17 mouse cellular contexts compared by ENCODE assay signal in genomic region chr8:60951271-60951670, GRCm38 (mm10). TPM values are rescaled to one million over a fixed set of nuclear protein-coding genes. Genes with fewer than 3 reads are reported as not detected.
DNase-seq lines count a peak whose midpoint lies in the region; ATAC-seq and TF ChIP-seq lines count a peak whose summit lies in the region.
"Had no signal": no experiment of that assay in that cellular context is flagged by ENCODE, and none has a peak within 500 bp of the region (broad histone marks: within the 10 kb centered on the region; RNA-seq: fewer than 3 reads in every experiment).

No protein-coding gene starts in this region.

- no peak for DNase-seq in hindbrain, postnatal 0 days (ENCODE audit: low spot score)
- no peak for DNase-seq in hindbrain, embryonic 10.5 days (ENCODE audit: low spot score)
- peak; percentile 37 for DNase-seq in NIH3T3 (ENCODE audit: low read depth)
- DNase-seq in cerebellum, adult 11 months = peak; percentile 32
- DNase-seq in liver, embryonic 13.5 days = no peak
- DNase-seq in natural killer cell, adult 2 months (ENCODE audit: low spot score in 2 of 2) = no peak
- no peak for DNase-seq in thymus, postnatal 25 days
- DNase-seq: adrenal gland, adult 2 months; heart, postnatal 10 days; kidney, adult 11 months; kidney, postnatal 36 days; layer of hippocampus, postnatal 36 days had no signal

- 76% methylated on average over 4 of the region's 4 CpGs for WGBS in hindbrain, postnatal 0 days
- 81% methylated on average over 4 of the region's 4 CpGs for WGBS in hindbrain, embryonic 10.5 days
- WGBS in liver, embryonic 13.5 days (ENCODE audit: insufficient replicate concordance) = 79% methylated on average over 4 of the region's 4 CpGs

- no peaks in the 10 kb centered on the region for H3K9me3 ChIP-seq in hindbrain, postnatal 0 days (ENCODE audit: low read length)
- H3K9me3 ChIP-seq in hindbrain, embryonic 10.5 days = no peaks in the 10 kb centered on the region
- no peaks in the 10 kb centered on the region for H3K9me3 ChIP-seq in liver, embryonic 13.5 days (replicated peaks)
- H3K9me3 ChIP-seq: embryonic facial prominence, embryonic 13.5 days; forebrain, embryonic 15.5 days; limb, embryonic 13.5 days had no signal

- no peak for ATAC-seq in hindbrain, postnatal 0 days
- ATAC-seq in liver, embryonic 13.5 days (ENCODE audit: low read depth) = no peak
- ATAC-seq: forebrain, embryonic 15.5 days had no signal

- no peaks in the 10 kb centered on the region for H3K36me3 ChIP-seq in hindbrain, postnatal 0 days (ENCODE audit: insufficient read depth, low read length)
- H3K36me3 ChIP-seq in hindbrain, embryonic 10.5 days = no peaks in the 10 kb centered on the region
- H3K36me3 ChIP-seq in liver, embryonic 13.5 days = no peaks in the 10 kb centered on the region
- H3K36me3 ChIP-seq: embryonic facial prominence, embryonic 13.5 days; forebrain, embryonic 15.5 days; limb, embryonic 13.5 days had no signal

- no peak overlapping the region for H3K27ac ChIP-seq in hindbrain, postnatal 0 days
- H3K27ac ChIP-seq in hindbrain, embryonic 10.5 days = no peak overlapping the region
- peak overlapping the region; percentile 80; the same call in 1 of the 2 replicates for H3K27ac ChIP-seq in liver, embryonic 13.5 days
- H3K27ac ChIP-seq: embryonic facial prominence, embryonic 13.5 days; forebrain, embryonic 15.5 days; limb, embryonic 13.5 days; macrophage; stomach, postnatal 0 days had no signal

- no peak overlapping the region for H3K4me3 ChIP-seq in hindbrain, postnatal 0 days (ENCODE audit: low read length)
- no peak overlapping the region for H3K4me3 ChIP-seq in hindbrain, embryonic 10.5 days
- peak overlapping the region; percentile 23 for H3K4me3 ChIP-seq in liver, embryonic 13.5 days (replicated peaks)
- H3K4me3 ChIP-seq: embryonic facial prominence, embryonic 13.5 days; forebrain, embryonic 15.5 days; limb, embryonic 13.5 days had no signal

- peaks cover 4% of the 10 kb centered on the region; the same call in 1 of the 2 replicates for H3K4me1 ChIP-seq in hindbrain, postnatal 0 days (ENCODE audit: insufficient read depth, low read length)
- H3K4me1 ChIP-seq in hindbrain, embryonic 10.5 days (replicated peaks) = peaks cover 12% of the 10 kb centered on the region; the same call in 1 of the 2 replicates
- peaks cover 43% of the 10 kb centered on the region for H3K4me1 ChIP-seq in liver, embryonic 13.5 days (replicated peaks)

- no peak overlapping the region for H3K9ac ChIP-seq in hindbrain, postnatal 0 days (replicated peaks; ENCODE audit: low read length)
- H3K9ac ChIP-seq in liver, embryonic 13.5 days = peak overlapping the region; percentile 50; the same call in 1 of the 2 replicates
- H3K9ac ChIP-seq: embryonic facial prominence, embryonic 13.5 days; forebrain, embryonic 15.5 days; limb, embryonic 13.5 days had no signal

- no peak for TF ChIP-seq CTCF in hindbrain, postnatal 0 days (IDR thresholded peaks at IDR 0.05; ENCODE audit: low read depth)

- no peaks in the 10 kb centered on the region for H3K27me3 ChIP-seq in hindbrain, postnatal 0 days (ENCODE audit: insufficient read depth, low read length)
- no peaks in the 10 kb centered on the region for H3K27me3 ChIP-seq in hindbrain, embryonic 10.5 days (ENCODE audit: insufficient read depth, poor library complexity, severe bottlenecking)
- no peaks in the 10 kb centered on the region for H3K27me3 ChIP-seq in liver, embryonic 13.5 days
- H3K27me3 ChIP-seq: embryonic facial prominence, embryonic 13.5 days; forebrain, embryonic 15.5 days; limb, embryonic 13.5 days had no signal

- 0 out of 2 replicates have a peak overlapping the region, but pooled peaks have one; percentile 25 for H3K4me2 ChIP-seq in hindbrain, postnatal 0 days (ENCODE audit: low read depth, low read length)
- peak overlapping the region; percentile 55 for H3K4me2 ChIP-seq in liver, embryonic 13.5 days
- H3K4me2 ChIP-seq: embryonic facial prominence, embryonic 13.5 days; forebrain, embryonic 15.5 days; limb, embryonic 13.5 days had no signal

RNA-seq across cellular contexts. Expression of gene Clcn3, which starts 31.8 kb away (rescaled TPM):
- total RNA-seq in hindbrain, postnatal 0 days (2014; rRNA removed) = 85.9 and 87.7 TPM in 2 replicates
- polyA plus RNA-seq in hindbrain, postnatal 0 days (2015; fragmentation: Nextera tagmentation; extraction: Ambion mirVana) = 77.4 and 84.8 TPM in 2 replicates
- polyA plus RNA-seq in hindbrain, embryonic 10.5 days (2016; fragmentation: Nextera tagmentation; extraction: Ambion mirVana) = 25.4 and 29.0 TPM in 2 replicates
- polyA plus RNA-seq in liver, embryonic 13.5 days (2015; fragmentation: Nextera tagmentation; extraction: Ambion mirVana) = 35.8 and 41.3 TPM in 2 replicates

RNA-seq across cellular contexts. Expression of gene Nek1, which starts 41.7 kb away (rescaled TPM):
- total RNA-seq in hindbrain, postnatal 0 days (2014; rRNA removed) = 8.0 and 19.0 TPM in 2 replicates
- polyA plus RNA-seq in hindbrain, postnatal 0 days (2015; fragmentation: Nextera tagmentation; extraction: Ambion mirVana) = 21.9 and 23.9 TPM in 2 replicates
- polyA plus RNA-seq in hindbrain, embryonic 10.5 days (2016; fragmentation: Nextera tagmentation; extraction: Ambion mirVana) = 16.5 and 21.1 TPM in 2 replicates
- polyA plus RNA-seq in liver, embryonic 13.5 days (2015; fragmentation: Nextera tagmentation; extraction: Ambion mirVana) = 9.2 and 11.9 TPM in 2 replicates

Comparison
In these comparisons a context has a peak if more than half of its experiments do, and no peak if none do; other contexts are left out.
1. DNase-seq: peak in NIH3T3 (single experiment) and cerebellum, adult 11 months (single experiment); none in hindbrain, postnatal 0 days (single experiment), hindbrain, embryonic 10.5 days (single experiment), liver, embryonic 13.5 days (single experiment), natural killer cell, adult 2 months (0 of 2) and thymus, postnatal 25 days (single experiment).